Comparison of ENCODE assay signal across 8 mouse cellular contexts in the genomic region with DNA sequence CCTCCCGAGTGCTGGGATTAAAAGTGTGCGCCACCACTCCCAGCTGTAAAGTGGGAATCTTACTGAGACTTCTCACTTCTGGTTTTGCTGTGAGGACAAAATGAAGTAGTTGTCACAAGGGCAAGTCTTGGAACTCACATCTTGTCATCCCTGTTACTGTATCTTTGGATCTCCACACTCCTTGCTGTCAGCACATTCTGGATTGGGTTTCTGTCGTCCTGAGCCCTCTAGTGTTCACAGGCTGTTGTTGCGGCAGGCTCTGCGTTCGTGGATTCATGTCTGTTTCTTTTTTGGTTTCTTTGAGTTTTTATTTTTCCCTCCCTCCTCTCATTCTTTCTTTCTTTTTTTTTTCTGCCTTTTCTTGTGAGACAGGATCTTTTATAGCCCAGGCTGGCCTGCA. TPM values are rescaled to one million over a fixed set of nuclear protein-coding genes. Genes with fewer than 3 reads are reported as not detected.
DNase-seq lines count a peak whose midpoint lies in the region; ATAC-seq and TF ChIP-seq lines count a peak whose summit lies in the region.

No protein-coding gene starts in this region.

- no peak overlapping the region for H3K27ac ChIP-seq in thymus, adult 2 months (ENCODE audit: control insufficient read depth, insufficient read depth, low read length)
- no peak overlapping the region for H3K27ac ChIP-seq in stomach, embryonic 16.5 days (ENCODE audit: low read length)

- H3K4me3 ChIP-seq in thymus, adult 2 months (ENCODE audit: control insufficient read depth, insufficient read depth, low read length): no peak overlapping the region
- no peak overlapping the region for H3K4me3 ChIP-seq in stomach, embryonic 16.5 days (replicated peaks; ENCODE audit: low read length)

- WGBS in thymus, adult 2 months: 34% methylated on average over 6 of the region's 6 CpGs
- 34% methylated on average over 6 of the region's 6 CpGs for WGBS in stomach, embryonic 16.5 days

- no peaks in the 10 kb centered on the region for H3K27me3 ChIP-seq in thymus, adult 2 months (ENCODE audit: control insufficient read depth, insufficient read depth, low read length)
- no peaks in the 10 kb centered on the region for H3K27me3 ChIP-seq in stomach, embryonic 16.5 days (ENCODE audit: control insufficient read depth, insufficient read depth, low read length)

- no peaks in the 10 kb centered on the region for H3K36me3 ChIP-seq in thymus, adult 2 months (ENCODE audit: control insufficient read depth, insufficient read depth, low read length)
- H3K36me3 ChIP-seq in stomach, embryonic 16.5 days (ENCODE audit: control insufficient read depth, insufficient read depth, low read length): no peaks in the 10 kb centered on the region

- H3K9me3 ChIP-seq in stomach, embryonic 16.5 days (replicated peaks; ENCODE audit: control insufficient read depth, low read length): no peaks in the 10 kb centered on the region

- H3K9ac ChIP-seq in stomach, embryonic 16.5 days (ENCODE audit: low read length): no peak overlapping the region

- peaks cover 26% of the 10 kb centered on the region for H3K4me1 ChIP-seq in thymus, adult 2 months (replicated peaks; ENCODE audit: control insufficient read depth, insufficient read depth, low read length)
- H3K4me1 ChIP-seq in stomach, embryonic 16.5 days (ENCODE audit: control insufficient read depth, insufficient read depth, low read length): peaks cover 17% of the 10 kb centered on the region

- peak; percentile 64 to 69 for DNase-seq in cerebellum, adult 18-20 months
- DNase-seq in thymus, adult 2 months: peak; percentile 65
- DNase-seq in thymus, adult 18-20 months: no peak
- DNase-seq in gastrocnemius, adult 8-10 months (ENCODE audit: low spot score in 2 of 2): peak; percentile 56 to 70
- peak; percentile 70 to 76 for DNase-seq in kidney, postnatal 4 days
- DNase-seq in lung, postnatal 10 days: peak; percentile 75

- 0 out of 2 replicates have a peak overlapping the region, but pooled peaks have one; percentile 22 for H3K4me2 ChIP-seq in stomach, embryonic 16.5 days (ENCODE audit: low read depth, low read length)

- TF ChIP-seq POLR2A in thymus, adult 2 months (IDR thresholded peaks at IDR 0.05; ENCODE audit: control insufficient read depth, extremely low read depth, insufficient read depth, low read length, poor library complexity): no peak

- ATAC-seq in cerebellum, adult (ENCODE audit: insufficient number of reproducible peaks, low FRiP score, low TSS enrichment): no peak
- no peak for ATAC-seq in stomach, embryonic 16.5 days (ENCODE audit: insufficient read depth, low FRiP score)

- TF ChIP-seq CTCF in thymus, adult 2 months (IDR thresholded peaks at IDR 0.05; ENCODE audit: borderline replicate concordance, control insufficient read depth, extremely low read depth, insufficient read depth, low read length, poor library complexity): no peak

RNA-seq across cellular contexts. Expression of a gene that starts 20.4 kb away (rescaled TPM):
- polyA plus RNA-seq in thymus, adult 2 months (2012; rRNA removed): 104 and 134 TPM in 2 replicates
- 10 to 100 TPM; 81.0 to 90.8 (median 85.9) TPM for total RNA-seq in gastrocnemius, adult 8-10 months (2022)
- polyA plus RNA-seq in stomach, embryonic 16.5 days (2015; fragmentation: Nextera tagmentation; extraction: Ambion mirVana): 22.7 and 27.3 TPM in 2 replicates

RNA-seq across cellular contexts. Expression of a gene that starts 35.1 kb away (rescaled TPM):
- 2.9 and 7.7 TPM in 2 replicates for polyA plus RNA-seq in thymus, adult 2 months (2012; rRNA removed)
- 100 to 1,000 TPM in 3 of 4 experiments, 10 to 100 TPM in 1; 99.5 to 130 (median 113) TPM for total RNA-seq in gastrocnemius, adult 8-10 months (2022)
- polyA plus RNA-seq in stomach, embryonic 16.5 days (2015; fragmentation: Nextera tagmentation; extraction: Ambion mirVana): 4.6 and 5.7 TPM in 2 replicates

RNA-seq across cellular contexts. Expression of a gene that starts 45.8 kb away (rescaled TPM):
- polyA plus RNA-seq in thymus, adult 2 months (2012; rRNA removed): 189 and 210 TPM in 2 replicates
- 10 to 100 TPM; 10.8 to 17.5 (median 14.9) TPM for total RNA-seq in gastrocnemius, adult 8-10 months (2022)
- 1.0 and 2.2 TPM in 2 replicates for polyA plus RNA-seq in stomach, embryonic 16.5 days (2015; fragmentation: Nextera tagmentation; extraction: Ambion mirVana)

Comparison
In these comparisons a context has a peak if more than half of its experiments do, and no peak if none do; other contexts are left out.
1. DNase-seq: peak in cerebellum, adult 18-20 months (2 of 2), thymus, adult 2 months (single experiment), gastrocnemius, adult 8-10 months (2 of 2), kidney, postnatal 4 days (2 of 2) and lung, postnatal 10 days (single experiment); none in thymus, adult 18-20 months (0 of 2).
2. RNA of a gene that starts 45.8 kb away (polyA plus RNA-seq): 189 to 210 TPM in thymus, adult 2 months; 1.0 to 2.2 TPM in stomach, embryonic 16.5 days; every median in the first group is over 10 times any median in the second.